Mouse (Mus musculus): Measurements from ENCODE around the gene St8sia6. TPM values are rescaled to one million over a fixed set of nuclear protein-coding genes. Genes with fewer than 3 reads are reported as not detected.
A peak's percentile ranks its signal among the peaks of the same experiment; 100 is the strongest.

St8sia6 gene
- total RNA-seq, 2 experiments from 2014 or later = 9.1 to 9.2 TPM

DNA sequence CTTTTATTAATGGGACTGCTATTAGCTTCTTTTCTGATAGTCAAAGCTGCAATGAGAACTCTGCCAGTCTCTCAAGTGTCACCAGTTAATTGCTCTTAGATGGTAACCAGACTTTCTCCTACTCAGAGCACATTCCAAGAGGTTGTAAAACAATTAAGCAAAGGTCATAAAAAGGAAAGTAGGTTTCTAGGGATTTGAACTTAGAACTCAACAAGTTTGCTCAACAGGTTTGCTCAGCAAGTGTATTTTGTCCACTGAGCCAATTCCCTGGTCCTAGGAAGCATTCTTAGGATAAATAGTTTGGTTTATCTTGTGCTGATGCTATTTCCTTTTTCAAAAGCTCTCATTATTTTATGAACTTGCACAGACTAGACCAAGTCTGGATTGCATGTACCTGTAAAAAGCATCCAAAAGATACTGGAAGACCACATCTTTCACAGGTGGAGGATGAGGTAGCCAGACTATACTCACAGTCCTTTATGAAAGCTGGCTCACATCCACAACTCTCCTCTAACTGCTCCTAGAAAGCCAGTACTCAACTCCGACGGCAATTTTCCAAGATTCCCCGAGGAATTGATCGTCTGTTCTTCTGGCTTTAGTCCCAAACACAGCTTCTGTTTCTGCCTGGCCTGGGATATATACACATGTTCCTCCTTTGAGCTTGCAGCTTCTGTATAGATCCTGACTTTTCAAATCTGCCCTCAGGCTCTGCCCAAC, 111.2 kb downstream of the St8sia6 start:
- no peak for ATAC-seq (replicated peaks; ENCODE audit: low FRiP score, low TSS enrichment, poor library complexity, severe bottlenecking)

GRCm38 (mm10) chr2:13672946-13673345, 120.9 kb downstream of the St8sia6 start:
- peak; percentile 65; the same call in 1 of the 2 replicates for ATAC-seq (replicated peaks; ENCODE audit: low FRiP score, low TSS enrichment, poor library complexity, severe bottlenecking)

GRCm38 (mm10) chr2:13672426-13672825, 121.4 kb downstream of the St8sia6 start:
- peak; percentile 24 for ATAC-seq (replicated peaks; ENCODE audit: low FRiP score, low TSS enrichment, poor library complexity, severe bottlenecking)

DNA sequence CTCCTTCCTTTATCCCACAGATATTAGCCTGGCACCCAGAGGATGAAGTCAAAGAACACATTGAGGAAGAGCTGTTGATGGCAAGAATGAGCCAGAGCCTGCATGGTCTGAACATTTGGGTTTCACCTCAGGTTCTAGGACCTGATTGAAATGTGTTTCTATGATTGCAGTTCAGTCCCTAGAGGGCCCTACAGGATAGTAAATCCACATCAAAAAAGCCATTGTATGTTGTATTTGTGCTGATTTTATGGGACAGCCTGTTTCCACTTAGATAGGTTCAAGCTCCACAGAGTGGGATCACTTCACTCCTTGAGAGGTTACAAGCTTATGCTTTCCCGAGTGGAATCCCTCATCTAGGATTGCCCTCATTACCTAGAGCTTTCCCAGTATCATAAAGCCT, 159.0 kb downstream of the St8sia6 start:
- ATAC-seq (replicated peaks; ENCODE audit: low FRiP score, low TSS enrichment, poor library complexity, severe bottlenecking) = 0 out of 2 replicates have a peak, but pooled peaks have one; percentile 37

- no peak for ATAC-seq (replicated peaks; ENCODE audit: low FRiP score, low TSS enrichment, poor library complexity, severe bottlenecking)
These were observed 163.6 kb downstream of the St8sia6 start for GRCm38 (mm10) chr2:13630136-13630832.

GRCm38 (mm10) chr2:13603636-13604035, 190.2 kb downstream of the St8sia6 start:
- ATAC-seq (replicated peaks; ENCODE audit: low FRiP score, low TSS enrichment, poor library complexity, severe bottlenecking) = 0 out of 2 replicates have a peak, but pooled peaks have one; percentile 59

- ATAC-seq (replicated peaks; ENCODE audit: low FRiP score, low TSS enrichment, poor library complexity, severe bottlenecking) = no peak
These were observed 190.8 kb downstream of the St8sia6 start for GRCm38 (mm10) chr2:13603093-13603492.

Other genes starting within 250 kb of the St8sia6 start
- 7.0 and 17.3 TPM in 2 replicates for gene Trdmt1, start 249.4 kb downstream of the St8sia6 start, total RNA-seq (2014; fragmentation: Nextera tagmentation)
- gene Trdmt1, start 249.4 kb downstream of the St8sia6 start, total RNA-seq (2017) = 9.3 and 14.4 TPM in 2 replicates
- gene Vim, start 220.1 kb downstream of the St8sia6 start, total RNA-seq (2014; fragmentation: Nextera tagmentation) = 92.3 and 119 TPM in 2 replicates
- gene Vim, start 220.1 kb downstream of the St8sia6 start, total RNA-seq (2017) = 214 and 318 TPM in 2 replicates